Mouse (Mus musculus): ENCODE measurements at regions not wholly inside any gene's neighbourhood (a gene's known extent, or its start where the extent isn't known, plus 50 kb on each side); places are given as distances from the start of the nearest gene placed in this dataset.
"Not testable (repeated sequence)": the region's sequence is repeated elsewhere in the genome, so short reads cannot be mapped to it uniquely, and the experiment has no call there.

DNA sequence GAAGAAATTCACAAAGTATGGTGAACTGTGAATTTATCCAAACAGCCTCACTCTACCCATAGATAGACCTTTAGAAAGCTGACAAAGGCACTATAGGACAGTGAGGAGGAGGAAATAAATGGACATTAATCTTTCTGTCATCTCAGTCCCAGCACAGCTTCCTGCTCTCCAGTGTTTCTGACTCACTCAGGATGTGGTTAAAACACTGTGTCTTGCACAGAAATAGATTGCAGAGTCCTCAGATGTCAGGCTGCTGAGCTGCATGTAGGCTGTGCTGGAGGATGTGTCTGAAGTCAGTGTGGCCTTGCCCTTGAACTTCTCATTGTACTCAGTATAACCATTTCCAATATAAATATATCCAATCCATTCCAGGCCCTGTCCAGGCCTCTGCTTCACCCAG is 735.6 kb upstream of the Zfp386 start:
- DNase-seq (ENCODE audit: low read depth), result peak; percentile 62

DNA sequence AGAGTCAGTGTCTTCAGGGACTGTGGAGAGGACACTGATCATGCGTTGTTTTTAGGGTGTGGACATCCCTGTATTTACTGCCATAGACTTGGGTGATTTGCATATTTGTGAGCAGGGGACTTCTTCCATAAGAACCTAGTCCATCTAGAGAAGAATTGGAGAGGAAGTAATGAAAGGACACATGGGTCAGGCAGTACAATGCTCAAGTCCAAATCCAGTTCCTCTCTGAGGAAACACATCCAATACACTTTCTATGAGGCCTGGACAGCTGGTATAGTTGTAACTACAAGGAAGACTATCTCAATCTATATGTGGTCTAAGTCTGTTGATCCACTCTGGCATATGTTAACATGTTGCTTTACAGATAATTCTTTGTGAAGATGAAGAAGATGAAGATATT is 734.9 kb upstream of the Zfp386 start:
- not testable (repeated sequence) for DNase-seq (ENCODE audit: low read depth)

GRCm38 (mm10) chr12:115320641-115321040 is 726.9 kb upstream of the Zfp386 start:
- peak; percentile 74 for DNase-seq (ENCODE audit: low read depth)

- DNase-seq (ENCODE audit: low read depth), result no peak
Observed at GRCm38 (mm10) chr12:115328439-115328838, 719.1 kb upstream of the Zfp386 start.

DNA sequence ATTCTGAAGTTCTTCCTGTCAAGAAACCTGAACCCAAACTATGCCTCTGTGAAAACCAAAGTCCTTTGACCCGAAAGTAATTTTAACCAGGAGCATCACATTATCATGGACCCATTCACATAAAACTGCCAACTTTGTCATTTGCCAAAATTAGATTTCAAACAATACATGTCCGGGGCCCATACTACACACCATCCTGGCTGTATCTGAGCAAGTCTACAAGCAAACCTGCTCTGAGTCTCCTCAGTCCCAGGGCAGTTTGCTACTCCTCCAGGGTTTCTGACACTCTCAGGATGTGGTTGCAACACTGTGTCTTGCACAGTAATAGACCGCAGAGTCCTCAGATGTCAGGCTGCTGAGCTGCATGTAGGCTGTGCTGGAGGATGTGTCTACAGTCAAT is 712.8 kb upstream of the Zfp386 start:
- DNase-seq (ENCODE audit: low read depth), result not testable (repeated sequence)

- DNase-seq (ENCODE audit: low read depth), result peak; percentile 43
Observed at GRCm38 (mm10) chr12:115336594-115336993, 710.9 kb upstream of the Zfp386 start.

GRCm38 (mm10) chr12:115346112-115346511 is 701.4 kb upstream of the Zfp386 start:
- DNase-seq (ENCODE audit: low read depth), result not testable (repeated sequence)

GRCm38 (mm10) chr12:115359050-115359449 is 688.5 kb upstream of the Zfp386 start:
- DNase-seq (ENCODE audit: low read depth), result peak; percentile 23

GRCm38 (mm10) chr12:115365628-115366027 is 681.9 kb upstream of the Zfp386 start:
- DNase-seq (ENCODE audit: low read depth), result not testable (repeated sequence)

DNA sequence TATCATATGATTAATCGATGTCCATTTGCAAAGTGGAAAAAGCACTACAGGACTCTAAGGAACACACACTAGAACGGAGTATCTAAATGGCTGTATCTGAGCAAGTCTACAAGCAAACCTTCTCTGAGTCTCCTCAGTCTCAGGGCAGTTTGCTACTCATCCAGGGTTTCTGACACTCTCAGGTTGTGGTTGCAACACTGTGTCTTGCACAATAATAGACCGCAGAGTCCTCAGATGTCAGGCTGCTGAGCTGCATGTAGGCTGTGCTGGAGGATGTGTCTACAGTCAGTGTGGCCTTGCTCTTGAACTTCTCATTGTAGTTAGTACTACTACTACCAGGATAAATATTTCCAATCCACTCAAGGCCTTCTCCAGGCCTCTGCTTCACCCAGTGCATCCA is 675.7 kb upstream of the Zfp386 start:
- not testable (repeated sequence) for DNase-seq (ENCODE audit: low read depth)

- peak; percentile 65 for DNase-seq (ENCODE audit: low read depth)
Observed at GRCm38 (mm10) chr12:115373056-115373455, 674.5 kb upstream of the Zfp386 start.

- DNase-seq (ENCODE audit: low read depth), result peak; percentile 50
Observed at GRCm38 (mm10) chr12:115386479-115386878, 661.0 kb upstream of the Zfp386 start.

- peak; percentile 18 for DNase-seq (ENCODE audit: low read depth)
Observed at GRCm38 (mm10) chr12:115404116-115404515, 643.4 kb upstream of the Zfp386 start.

- DNase-seq (ENCODE audit: low read depth), result peak; percentile 9
Observed at GRCm38 (mm10) chr12:115404657-115405056, 642.9 kb upstream of the Zfp386 start.

- peak; percentile 13 for DNase-seq (ENCODE audit: low read depth)
Observed at GRCm38 (mm10) chr12:115446247-115446646, 601.3 kb upstream of the Zfp386 start.

DNA sequence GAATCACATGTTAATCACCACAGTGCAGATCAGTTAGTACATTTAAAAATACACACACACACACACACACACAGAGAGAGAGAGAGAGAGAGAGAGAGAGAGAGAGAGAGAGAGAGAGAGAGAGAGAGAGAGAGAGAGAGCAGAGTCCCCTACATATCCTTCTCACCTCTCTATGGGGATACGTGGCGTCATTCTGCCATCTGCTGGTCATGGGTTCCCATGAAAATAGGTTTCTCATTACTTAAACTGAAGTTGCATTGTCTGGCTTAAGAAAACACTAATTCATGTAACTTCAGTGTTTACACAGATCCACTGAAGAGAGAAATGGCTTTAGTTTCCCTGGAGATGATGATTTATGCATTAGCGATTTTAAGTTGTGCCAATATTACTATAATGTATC is 594.9 kb upstream of the Zfp386 start:
- DNase-seq (ENCODE audit: low read depth), result peak; percentile 62

DNA sequence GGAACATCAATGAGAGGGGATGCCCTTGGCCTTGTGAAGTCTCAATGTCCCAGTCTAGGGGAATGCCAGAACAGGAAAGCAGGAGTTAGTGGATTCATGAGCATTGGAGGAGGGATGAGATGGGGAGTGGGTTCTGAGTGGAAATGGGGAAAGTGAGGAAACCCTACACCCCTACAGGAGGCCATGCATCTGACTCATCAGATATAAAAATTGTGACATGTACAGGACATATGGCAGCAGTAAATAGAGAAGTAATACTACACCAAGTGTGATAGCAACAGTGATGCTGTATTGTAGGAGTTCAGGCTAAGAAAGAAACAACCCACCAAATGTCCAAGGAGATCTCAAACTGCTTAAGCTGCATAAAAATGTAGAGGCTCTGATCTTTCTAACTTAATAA is 582.7 kb upstream of the Zfp386 start:
- not testable (repeated sequence) for DNase-seq (ENCODE audit: low read depth)

GRCm38 (mm10) chr12:115468015-115468414 is 579.5 kb upstream of the Zfp386 start:
- not testable (repeated sequence) for DNase-seq (ENCODE audit: low read depth)

DNA sequence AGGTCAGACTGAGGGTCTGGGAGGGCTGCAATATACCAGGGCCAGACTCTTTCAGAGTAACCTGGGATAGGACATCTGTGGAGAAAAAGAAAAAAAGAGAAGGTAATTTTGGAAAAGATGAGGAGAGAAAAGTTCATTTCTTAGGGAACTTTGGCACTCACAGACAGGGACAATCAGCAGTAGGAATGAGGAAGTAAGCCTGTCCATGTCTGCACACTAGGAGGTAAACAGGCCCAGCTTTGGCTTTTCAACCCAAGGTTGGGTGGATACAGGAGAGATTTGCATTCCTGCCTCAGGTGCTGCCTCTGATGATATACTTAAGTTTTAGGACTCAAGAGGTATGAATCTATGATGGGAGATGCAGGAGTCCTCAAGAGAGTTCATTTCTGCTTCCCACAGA is 579.0 kb upstream of the Zfp386 start:
- DNase-seq (ENCODE audit: low read depth), result not testable (repeated sequence)

DNA sequence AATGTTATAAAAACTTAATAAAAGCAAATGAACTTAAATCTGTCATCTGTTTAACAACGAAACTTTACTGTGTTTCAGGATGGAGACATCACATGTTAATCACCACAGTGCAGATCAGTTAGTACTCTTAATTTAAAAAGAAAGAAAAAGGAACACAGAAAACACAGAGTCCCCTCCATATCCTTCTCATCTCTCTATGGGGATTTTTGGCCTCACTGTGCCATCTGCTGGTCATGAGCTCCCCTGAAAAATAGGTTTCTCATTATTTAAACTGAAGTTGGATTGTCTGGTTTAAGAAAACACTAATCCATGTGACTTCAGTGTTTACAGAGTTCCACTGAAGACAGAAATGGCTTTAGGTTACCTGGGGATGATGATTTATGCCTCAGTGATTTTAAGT is 548.7 kb upstream of the Zfp386 start:
- DNase-seq (ENCODE audit: low read depth), result peak; percentile 8

DNA sequence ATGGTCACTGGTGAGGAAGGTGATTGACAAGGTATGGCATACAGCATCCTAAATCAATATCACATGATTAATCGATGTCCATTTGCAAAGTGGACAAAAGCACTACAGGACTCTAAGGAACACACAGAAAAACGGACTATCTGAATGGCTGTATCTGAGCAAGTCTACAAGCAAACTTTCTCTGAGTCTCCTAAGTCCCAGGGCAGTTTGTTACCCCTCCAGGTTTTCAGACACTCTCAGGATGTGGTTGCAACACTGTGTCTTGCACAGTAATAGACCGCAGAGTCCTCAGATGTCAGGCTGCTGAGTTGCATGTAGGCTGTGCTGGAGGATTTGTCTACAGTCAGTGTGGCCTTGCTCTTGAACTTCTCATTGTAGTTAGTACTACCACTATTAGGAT is 540.2 kb upstream of the Zfp386 start:
- not testable (repeated sequence) for DNase-seq (ENCODE audit: low read depth)

GRCm38 (mm10) chr12:115508615-115509342 is 538.7 kb upstream of the Zfp386 start:
- DNase-seq (ENCODE audit: low read depth), result peak; percentile 16

DNA sequence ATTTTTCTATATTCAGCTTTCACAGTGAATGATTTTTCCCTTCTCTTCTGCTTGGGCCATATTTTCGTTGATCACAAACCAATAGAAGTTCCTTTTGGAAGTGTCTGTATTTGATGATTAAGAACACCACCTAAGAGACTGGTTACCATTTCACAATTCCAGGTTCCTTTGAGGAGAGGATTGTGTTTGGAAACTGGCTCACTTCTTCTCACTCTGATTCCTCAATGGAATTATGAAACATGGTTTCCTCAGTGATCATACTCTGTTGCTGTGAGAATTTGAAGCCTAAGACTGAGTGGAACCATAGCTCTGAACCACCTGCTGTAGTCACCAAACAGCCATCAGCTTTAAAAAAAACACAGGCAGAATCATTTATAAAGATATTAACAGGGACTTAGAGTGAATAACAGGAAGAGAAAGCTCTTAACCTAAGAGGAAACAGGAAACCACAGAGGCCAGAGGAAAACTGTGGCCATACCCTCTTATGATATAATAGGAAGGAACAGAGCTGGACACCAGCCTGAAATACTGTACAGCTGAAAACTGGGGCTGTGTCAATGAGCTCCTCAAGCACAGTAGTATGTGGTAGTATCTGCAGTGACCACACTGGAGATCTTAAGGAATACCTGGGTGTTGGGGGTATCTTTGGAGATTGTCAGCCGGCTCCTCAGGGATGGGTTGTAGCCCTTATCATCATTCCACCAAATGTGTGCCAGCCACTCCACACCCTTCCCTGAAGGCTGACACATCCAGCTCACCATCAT is 528.6 kb upstream of the Zfp386 start:
- DNase-seq (ENCODE audit: low read depth), result not testable (repeated sequence)
